8 mouse cellular contexts compared by ENCODE assay signal in the genomic region with DNA sequence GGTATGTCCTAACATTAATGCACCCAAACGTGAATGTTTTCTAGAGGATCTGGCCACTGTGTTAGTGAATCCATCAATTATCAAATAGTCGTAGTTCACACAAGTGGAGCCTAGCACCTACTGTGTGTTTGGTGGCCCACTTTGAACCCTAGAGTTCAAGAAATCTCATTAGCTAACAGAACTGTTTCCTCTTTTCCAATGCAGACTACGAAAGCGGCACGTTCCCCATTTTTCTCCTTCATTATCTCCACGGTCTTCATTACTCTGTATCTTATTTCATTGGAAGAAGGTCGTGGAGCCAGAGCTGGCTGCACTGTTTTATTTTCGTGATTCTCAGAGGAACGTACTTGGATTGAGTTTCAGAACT. TPM values are rescaled to one million over a fixed set of nuclear protein-coding genes. Genes with fewer than 3 reads are reported as not detected.
DNase-seq lines count a peak whose midpoint lies in the region; ATAC-seq and TF ChIP-seq lines count a peak whose summit lies in the region.

No protein-coding gene starts in this region.

- no peak for DNase-seq in kidney, adult 9 months
- no peak for DNase-seq in midbrain, postnatal 0 days (ENCODE audit: low spot score)
- no peak for DNase-seq in spleen, postnatal 14 days (ENCODE audit: low spot score in 2 of 2)
- no peak for DNase-seq in MN1 (ENCODE audit: low spot score)

- H3K27me3 ChIP-seq in kidney, embryonic 16.5 days (ENCODE audit: insufficient read depth, low read length) = no peaks in the 10 kb centered on the region
- peaks cover 12% of the 10 kb centered on the region for H3K27me3 ChIP-seq in embryonic facial prominence, embryonic 12.5 days
- H3K27me3 ChIP-seq in intestine, embryonic 15.5 days (replicated peaks) = 0 out of 2 replicates have a peak, but pooled peaks cover 7% of the 10 kb centered on the region
- no peaks in the 10 kb centered on the region for H3K27me3 ChIP-seq in midbrain, postnatal 0 days (ENCODE audit: insufficient read depth, low read length)

- no peak for ATAC-seq in kidney, embryonic 16.5 days (ENCODE audit: low FRiP score, low TSS enrichment)
- ATAC-seq in embryonic facial prominence, embryonic 12.5 days (ENCODE audit: insufficient number of reproducible peaks, insufficient read depth, low FRiP score, low TSS enrichment) = no peak
- ATAC-seq in intestine, embryonic 15.5 days = no peak
- ATAC-seq in midbrain, postnatal 0 days (ENCODE audit: low FRiP score) = no peak
- no peak for ATAC-seq in cerebellum, adult (ENCODE audit: insufficient number of reproducible peaks, low FRiP score, low TSS enrichment)

- H3K36me3 ChIP-seq in kidney, embryonic 16.5 days (ENCODE audit: insufficient read depth, low read length) = 0 out of 2 replicates have a peak, but pooled peaks cover 2% of the 10 kb centered on the region
- H3K36me3 ChIP-seq in embryonic facial prominence, embryonic 12.5 days = peaks cover 4% of the 10 kb centered on the region
- H3K36me3 ChIP-seq in intestine, embryonic 15.5 days = peaks cover 4% of the 10 kb centered on the region; the same call in 1 of the 2 replicates
- H3K36me3 ChIP-seq in midbrain, postnatal 0 days (ENCODE audit: insufficient read depth, low read length) = peaks cover 18% of the 10 kb centered on the region; the same call in 1 of the 2 replicates

- no peak for TF ChIP-seq CTCF in midbrain, postnatal 0 days (IDR thresholded peaks at IDR 0.05)

- peak overlapping the region; percentile 63 for H3K9ac ChIP-seq in kidney, embryonic 16.5 days (replicated peaks; ENCODE audit: low read length)
- H3K9ac ChIP-seq in embryonic facial prominence, embryonic 12.5 days = peak overlapping the region; percentile 52; the same call in 1 of the 2 replicates
- H3K9ac ChIP-seq in intestine, embryonic 15.5 days = peak overlapping the region; percentile 69
- peak overlapping the region; percentile 66; the same call in 1 of the 2 replicates for H3K9ac ChIP-seq in midbrain, postnatal 0 days (replicated peaks; ENCODE audit: low read length, poor library complexity, severe bottlenecking)

- H3K4me2 ChIP-seq in kidney, embryonic 16.5 days (replicated peaks; ENCODE audit: low read depth, low read length) = peak overlapping the region; percentile 76
- H3K4me2 ChIP-seq in embryonic facial prominence, embryonic 12.5 days (replicated peaks) = peak overlapping the region; percentile 95
- peak overlapping the region; percentile 97 for H3K4me2 ChIP-seq in intestine, embryonic 15.5 days (replicated peaks)
- peak overlapping the region; percentile 94 for H3K4me2 ChIP-seq in midbrain, postnatal 0 days (ENCODE audit: low read depth, low read length, poor library complexity, severe bottlenecking)

- peak overlapping the region; percentile 58 for H3K4me3 ChIP-seq in kidney, embryonic 16.5 days (ENCODE audit: low read length)
- peak overlapping the region; percentile 52 for H3K4me3 ChIP-seq in embryonic facial prominence, embryonic 12.5 days
- H3K4me3 ChIP-seq in intestine, embryonic 15.5 days (replicated peaks) = peak overlapping the region; percentile 62
- H3K4me3 ChIP-seq in midbrain, postnatal 0 days (ENCODE audit: low read depth, low read length) = peak overlapping the region; percentile 57

- peaks cover 36% of the 10 kb centered on the region for H3K4me1 ChIP-seq in kidney, embryonic 16.5 days (ENCODE audit: insufficient read depth, low read length)
- peaks cover 13% of the 10 kb centered on the region for H3K4me1 ChIP-seq in embryonic facial prominence, embryonic 12.5 days
- H3K4me1 ChIP-seq in intestine, embryonic 15.5 days (replicated peaks) = peaks cover 26% of the 10 kb centered on the region
- H3K4me1 ChIP-seq in midbrain, postnatal 0 days (ENCODE audit: insufficient read depth, low read length) = no peaks in the 10 kb centered on the region

- WGBS in kidney, embryonic 16.5 days = 27% methylated on average over 9 of the region's 9 CpGs
- 40% methylated on average over 9 of the region's 9 CpGs for WGBS in embryonic facial prominence, embryonic 12.5 days
- 37% methylated on average over 9 of the region's 9 CpGs for WGBS in intestine, embryonic 15.5 days
- 40% methylated on average over 9 of the region's 9 CpGs for WGBS in midbrain, postnatal 0 days

- no peaks in the 10 kb centered on the region for H3K9me3 ChIP-seq in kidney, embryonic 16.5 days (ENCODE audit: low read length)
- no peaks in the 10 kb centered on the region for H3K9me3 ChIP-seq in embryonic facial prominence, embryonic 12.5 days
- no peaks in the 10 kb centered on the region for H3K9me3 ChIP-seq in intestine, embryonic 15.5 days
- H3K9me3 ChIP-seq in midbrain, postnatal 0 days (ENCODE audit: low read length) = no peaks in the 10 kb centered on the region

- H3K27ac ChIP-seq in kidney, embryonic 16.5 days (ENCODE audit: low read length) = peak overlapping the region; percentile 94
- H3K27ac ChIP-seq in embryonic facial prominence, embryonic 12.5 days = no peak overlapping the region
- peak overlapping the region; percentile 95 for H3K27ac ChIP-seq in intestine, embryonic 15.5 days
- H3K27ac ChIP-seq in midbrain, postnatal 0 days (ENCODE audit: low read depth, low read length) = 0 out of 2 replicates have a peak overlapping the region, but pooled peaks have one; percentile 69

RNA-seq across cellular contexts. Expression of gene Tmem25, which starts 0.8 kb away (rescaled TPM):
- polyA plus RNA-seq in kidney, embryonic 16.5 days (2015; fragmentation: Nextera tagmentation; extraction: Ambion mirVana) = 34.9 and 40.4 TPM in 2 replicates
- polyA plus RNA-seq in embryonic facial prominence, embryonic 12.5 days (2016; fragmentation: Nextera tagmentation; extraction: Ambion mirVana) = 3.8 and 4.1 TPM in 2 replicates
- 4.8 and 5.2 TPM in 2 replicates for polyA plus RNA-seq in intestine, embryonic 15.5 days (2015; fragmentation: Nextera tagmentation; extraction: Ambion mirVana)
- 29.9 and 32.6 TPM in 2 replicates for total RNA-seq in midbrain, postnatal 0 days (2014; rRNA removed)
- 25.9 and 30.1 TPM in 2 replicates for polyA plus RNA-seq in midbrain, postnatal 0 days (2015; fragmentation: Nextera tagmentation; extraction: Ambion mirVana)

RNA-seq across cellular contexts. Expression of gene Ttc36, which starts 2.9 kb away (rescaled TPM):
- polyA plus RNA-seq in kidney, embryonic 16.5 days (2015; fragmentation: Nextera tagmentation; extraction: Ambion mirVana) = 161 and 182 TPM in 2 replicates
- 0.40 TPM in 1 of 2 replicates, not detected in the other for polyA plus RNA-seq in embryonic facial prominence, embryonic 12.5 days (2016; fragmentation: Nextera tagmentation; extraction: Ambion mirVana)
- 4.0 and 4.4 TPM in 2 replicates for polyA plus RNA-seq in intestine, embryonic 15.5 days (2015; fragmentation: Nextera tagmentation; extraction: Ambion mirVana)
- 3.3 TPM in 1 of 2 replicates, not detected in the other for total RNA-seq in midbrain, postnatal 0 days (2014; rRNA removed)
- 0.61 and 1.0 TPM in 2 replicates for polyA plus RNA-seq in midbrain, postnatal 0 days (2015; fragmentation: Nextera tagmentation; extraction: Ambion mirVana)

RNA-seq across cellular contexts. Expression of gene Ift46, which starts 32.2 kb away (rescaled TPM):
- polyA plus RNA-seq in kidney, embryonic 16.5 days (2015; fragmentation: Nextera tagmentation; extraction: Ambion mirVana) = 100 and 111 TPM in 2 replicates
- 151 and 153 TPM in 2 replicates for polyA plus RNA-seq in embryonic facial prominence, embryonic 12.5 days (2016; fragmentation: Nextera tagmentation; extraction: Ambion mirVana)
- 79.8 and 82.8 TPM in 2 replicates for polyA plus RNA-seq in intestine, embryonic 15.5 days (2015; fragmentation: Nextera tagmentation; extraction: Ambion mirVana)
- 64.8 and 72.1 TPM in 2 replicates for total RNA-seq in midbrain, postnatal 0 days (2014; rRNA removed)
- 151 and 170 TPM in 2 replicates for polyA plus RNA-seq in midbrain, postnatal 0 days (2015; fragmentation: Nextera tagmentation; extraction: Ambion mirVana)

RNA-seq across cellular contexts. Expression of gene Arcn1, which starts 32.3 kb away (rescaled TPM):
- polyA plus RNA-seq in kidney, embryonic 16.5 days (2015; fragmentation: Nextera tagmentation; extraction: Ambion mirVana) = 217 and 219 TPM in 2 replicates
- 193 and 197 TPM in 2 replicates for polyA plus RNA-seq in embryonic facial prominence, embryonic 12.5 days (2016; fragmentation: Nextera tagmentation; extraction: Ambion mirVana)
- polyA plus RNA-seq in intestine, embryonic 15.5 days (2015; fragmentation: Nextera tagmentation; extraction: Ambion mirVana) = 184 and 193 TPM in 2 replicates
- 93.7 and 108 TPM in 2 replicates for total RNA-seq in midbrain, postnatal 0 days (2014; rRNA removed)
- 102 and 106 TPM in 2 replicates for polyA plus RNA-seq in midbrain, postnatal 0 days (2015; fragmentation: Nextera tagmentation; extraction: Ambion mirVana)

Comparison
In these comparisons a context has a peak if more than half of its experiments do, and no peak if none do; other contexts are left out.
1. RNA of gene Ttc36, which starts 2.9 kb away (polyA plus RNA-seq): 161 to 182 TPM in kidney, embryonic 16.5 days; 4.0 to 4.4 TPM in intestine, embryonic 15.5 days, 0.61 to 1.0 TPM in midbrain, postnatal 0 days and 0.40 TPM in embryonic facial prominence, embryonic 12.5 days; every median in the first group is over 10 times any median in the second.
2. Peak in every context shown above with its lines, with median percentiles within 50 percentile points of each other: H3K4me2 ChIP-seq, H3K4me3 ChIP-seq and H3K9ac ChIP-seq.